Mouse (Mus musculus) hematopoietic stem cell, adult 5-6 weeks (primary cell): ENCODE measurements at regions not wholly inside any gene's neighbourhood (a gene's known extent, or its start where the extent isn't known, plus 50 kb on each side); places are given as distances from the start of the nearest gene placed in this dataset.

Experiments used
- ATAC-seq, 2 experiments: fragments of 125-278 bp in 1 of 2; replicated peaks in 1 of 2; 2 replicates each; pipeline ENCODE4 v1.8.0; 2016 to 2017; ENCODE audit warnings: inconsistent platforms in 2 of 2, mild to moderate bottlenecking in 2 of 2, moderate number of reproducible peaks in 2 of 2, low read depth in 1 of 2, moderate TSS enrichment in 1 of 2; ENCODE audit not compliant: low FRiP score in 2 of 2, poor library complexity in 2 of 2, severe bottlenecking in 2 of 2, insufficient read depth in 1 of 2, low TSS enrichment in 1 of 2

GRCm38 (mm10) chr16:70073740-70074139 is 210.2 kb upstream of the Speer2 start:
- ATAC-seq: no peak

DNA sequence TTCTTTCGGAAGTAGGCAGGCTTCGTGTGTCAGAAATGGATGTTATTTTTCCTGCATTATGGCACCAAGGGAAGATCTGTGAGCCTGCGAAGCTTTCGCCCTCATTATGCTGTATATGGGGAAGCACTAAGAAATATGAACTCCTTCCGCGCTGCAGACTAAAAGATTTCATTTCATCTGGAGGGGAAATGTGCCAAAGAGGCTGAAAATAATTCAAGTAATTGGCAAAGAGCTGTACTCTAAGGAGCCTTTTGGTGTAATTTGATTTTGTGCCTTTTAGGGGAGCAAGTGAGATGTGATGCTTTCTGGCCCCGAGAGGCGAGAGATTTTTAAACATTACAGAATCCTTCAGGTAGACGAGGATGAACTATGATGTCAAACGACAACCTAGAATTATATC is 216.0 kb upstream of the Speer2 start:
- no peak for ATAC-seq

- ATAC-seq: no peak
Measured at GRCm38 (mm10) chr16:70091291-70091690, 222.5 kb upstream of the Gbe1 start.

- ATAC-seq: no peak
Measured at GRCm38 (mm10) chr16:70091963-70092362, 221.8 kb upstream of the Gbe1 start.

DNA sequence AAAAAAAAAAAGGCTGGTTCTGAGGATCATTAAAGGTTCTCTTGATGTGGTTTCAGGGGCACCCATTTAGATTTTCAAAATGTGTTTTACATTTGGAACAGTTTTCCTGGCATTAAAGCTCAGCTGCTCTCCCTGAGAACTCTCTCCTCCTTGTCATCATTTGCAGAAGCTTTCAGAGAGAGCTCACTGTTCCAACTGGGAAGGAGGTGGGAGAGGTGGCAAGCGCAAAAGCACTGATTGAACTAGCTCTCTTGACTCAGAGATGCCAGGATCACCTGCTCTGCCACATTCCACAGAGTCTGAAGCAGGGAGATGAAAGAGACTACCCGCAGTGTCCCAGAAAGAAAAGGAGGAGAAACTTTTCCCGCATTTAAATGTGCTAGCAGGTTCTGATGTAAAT is 220.5 kb upstream of the Gbe1 start:
- no peak for ATAC-seq

- ATAC-seq: no peak
Measured at GRCm38 (mm10) chr16:70095221-70095620, 218.5 kb upstream of the Gbe1 start.

- ATAC-seq: peak; percentile 21 to 65; a peak in 3 of 4 replicates
Measured at GRCm38 (mm10) chr16:70103791-70104378, 209.9 kb upstream of the Gbe1 start.

DNA sequence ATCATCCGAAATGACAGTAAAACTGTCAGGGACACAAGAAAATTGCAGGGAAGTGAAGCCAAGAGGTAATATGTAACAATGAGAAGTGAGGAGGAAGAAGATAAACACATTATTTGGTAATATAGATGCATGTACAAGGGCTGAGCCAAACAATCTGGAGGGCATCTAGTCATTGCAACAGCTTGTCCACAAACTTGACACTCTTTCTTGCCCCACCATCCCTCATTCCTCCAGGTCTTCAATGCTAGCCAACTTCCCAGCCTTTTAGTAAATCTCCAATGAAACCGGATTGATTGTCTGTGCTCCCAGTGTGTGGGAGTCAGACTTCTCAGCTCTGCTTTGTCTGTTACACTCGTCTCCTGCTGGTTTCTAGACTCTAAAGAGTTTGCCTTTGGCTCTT is 172.3 kb upstream of the Gbe1 start:
- no peak for ATAC-seq

DNA sequence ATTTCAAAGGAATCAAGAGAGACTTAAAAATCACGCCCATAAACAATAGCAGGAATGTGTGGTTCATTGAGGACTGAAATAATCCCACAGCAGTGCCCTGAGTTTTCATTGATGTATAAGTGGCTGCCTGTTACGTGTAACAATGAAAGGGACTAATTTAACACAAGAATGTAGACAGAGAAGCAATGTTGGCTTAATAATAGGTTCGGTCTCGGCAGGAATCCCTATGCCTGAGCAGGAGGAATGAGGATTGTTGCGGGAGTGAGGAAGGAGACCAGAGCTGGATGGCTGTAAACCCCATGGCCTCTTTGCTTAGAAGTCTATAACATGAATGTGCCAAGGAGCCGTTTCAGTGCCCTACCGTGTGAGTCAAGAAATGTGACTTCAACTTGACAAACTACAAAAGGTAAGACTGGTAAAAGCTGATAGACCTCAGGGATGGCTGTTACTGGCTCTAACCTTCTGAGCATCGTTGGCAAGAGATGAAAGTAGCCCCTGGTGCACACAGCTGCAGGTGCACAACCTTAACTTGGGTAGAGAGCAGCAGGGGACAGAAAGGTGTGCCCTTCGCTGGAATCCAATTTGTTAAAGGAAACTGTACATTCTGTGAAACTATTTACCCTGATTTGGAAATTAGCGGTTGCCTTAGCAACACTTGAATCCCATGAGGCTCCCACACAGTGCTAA is 165.9 kb upstream of the Gbe1 start:
- ATAC-seq: no peak

- no peak for ATAC-seq
Measured at GRCm38 (mm10) chr16:70154587-70154986, 159.2 kb upstream of the Gbe1 start.

- ATAC-seq: no peak
Measured at GRCm38 (mm10) chr16:70160539-70160938, 153.2 kb upstream of the Gbe1 start.

DNA sequence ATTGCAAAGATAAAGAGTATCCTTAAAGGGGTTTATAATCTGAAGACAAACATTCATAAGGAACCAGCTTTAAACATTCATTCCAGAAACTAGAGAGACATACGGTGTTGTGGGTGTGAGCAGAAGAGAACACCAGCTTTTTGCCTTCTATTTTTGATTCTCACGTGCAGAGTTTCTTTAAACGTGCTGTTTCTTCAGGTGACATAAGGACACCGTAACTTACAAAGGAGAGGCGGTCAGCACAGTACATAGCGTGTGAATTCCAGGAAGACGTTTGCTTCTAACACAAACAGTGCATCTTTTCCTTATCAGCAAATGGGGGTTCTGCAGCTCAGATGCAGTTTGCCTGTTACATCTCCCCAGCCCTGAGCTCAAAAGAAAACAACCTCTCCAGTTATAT is 138.6 kb upstream of the Gbe1 start:
- no peak for ATAC-seq

GRCm38 (mm10) chr16:70178975-70179374 is 134.8 kb upstream of the Gbe1 start:
- ATAC-seq: no peak

DNA sequence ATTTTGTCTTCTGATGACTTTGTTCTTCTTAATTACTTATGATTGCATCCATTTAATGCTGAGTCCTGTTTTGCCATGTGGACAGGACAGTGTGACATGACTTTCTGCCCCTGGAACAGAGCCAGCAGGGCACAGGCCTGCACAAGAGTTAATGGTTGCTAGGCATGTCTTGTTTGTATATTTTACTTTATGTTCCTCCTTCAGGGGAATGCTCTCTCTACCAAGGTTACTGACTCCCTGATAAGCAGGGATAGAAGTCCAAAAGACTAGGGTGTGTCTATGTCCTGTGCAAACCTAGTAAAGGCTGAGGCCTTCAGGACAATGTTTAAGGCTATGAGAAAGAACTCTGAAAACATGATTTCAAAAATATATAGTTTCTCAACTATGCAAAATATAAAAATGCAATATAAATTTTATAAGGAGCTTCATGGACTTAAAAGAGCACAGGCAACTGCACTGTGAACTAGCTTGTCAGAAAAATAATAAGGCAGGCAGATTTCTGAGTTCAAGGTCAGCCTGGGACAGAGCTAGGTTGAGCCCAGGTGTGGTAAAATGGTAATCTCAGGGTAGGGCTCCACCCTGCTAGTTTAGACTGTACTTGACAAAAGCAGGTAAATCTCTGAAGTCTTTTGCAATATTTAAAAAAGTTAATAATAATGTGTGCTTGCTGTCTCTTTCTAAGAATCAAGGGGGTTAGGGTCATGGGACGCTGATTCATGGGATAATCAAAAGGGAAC is 99.7 kb upstream of the Gbe1 start:
- ATAC-seq: no peak

- no peak for ATAC-seq
Measured at GRCm38 (mm10) chr16:70214800-70215199, 98.9 kb upstream of the Gbe1 start.

- no peak for ATAC-seq
Measured at GRCm38 (mm10) chr16:70227601-70228226, 86.0 kb upstream of the Gbe1 start.

DNA sequence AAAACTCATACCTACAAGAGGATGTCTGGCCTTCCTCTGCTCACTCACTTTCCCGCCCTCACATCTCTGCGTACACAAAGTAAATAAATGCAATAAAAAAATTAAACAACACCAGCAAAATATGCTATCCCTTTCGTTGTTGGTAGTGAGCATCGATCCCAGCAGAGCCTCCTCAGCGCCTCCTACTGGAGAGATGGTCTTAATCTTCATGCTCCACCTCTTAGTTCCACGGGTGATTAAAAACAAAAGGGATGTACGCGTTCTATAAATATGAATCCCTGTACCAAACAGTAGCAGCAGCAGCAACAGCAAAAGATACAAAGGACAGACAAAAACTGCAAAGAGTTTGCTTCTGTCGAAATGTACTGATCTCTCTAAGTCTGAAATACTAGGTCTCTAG is 81.0 kb upstream of the Gbe1 start:
- no peak for ATAC-seq

- ATAC-seq: no peak
Measured at GRCm38 (mm10) chr16:70235189-70235588, 78.6 kb upstream of the Gbe1 start.
